Mouse (Mus musculus): ENCODE measurements around the gene Thumpd2.
A peak's percentile ranks its signal among the peaks of the same experiment; 100 is the strongest.

Thumpd2 gene

GRCm38 (mm10) chr17:81064979-81065311, at the start of gene Thumpd2:
TSS of gene Thumpd2 (minus strand) at chr17:81065082.
- DNase-seq (ENCODE audit: low spot score in 2 of 2), result peak; percentile 86 to 94

GRCm38 (mm10) chr17:81104237-81104636, 39.4 kb upstream of the Thumpd2 start:
- no peak for DNase-seq (ENCODE audit: low spot score in 2 of 2)

- DNase-seq (ENCODE audit: low spot score in 2 of 2), result no peak
Measured at GRCm38 (mm10) chr17:81102866-81103265, 38.0 kb upstream of the Thumpd2 start.

GRCm38 (mm10) chr17:81098444-81098843, 33.6 kb upstream of the Thumpd2 start:
- DNase-seq (ENCODE audit: low spot score in 2 of 2), result no peak

GRCm38 (mm10) chr17:81096490-81096889, 31.6 kb upstream of the Thumpd2 start:
- DNase-seq (ENCODE audit: low spot score in 2 of 2), result no peak

GRCm38 (mm10) chr17:81092794-81093193, 27.9 kb upstream of the Thumpd2 start:
- DNase-seq (ENCODE audit: low spot score in 2 of 2), result no peak

GRCm38 (mm10) chr17:81088866-81089265, 24.0 kb upstream of the Thumpd2 start:
- no peak for DNase-seq (ENCODE audit: low spot score in 2 of 2)

GRCm38 (mm10) chr17:81087735-81088134, 22.9 kb upstream of the Thumpd2 start:
- no peak for DNase-seq (ENCODE audit: low spot score in 2 of 2)

- no peak for DNase-seq (ENCODE audit: low spot score in 2 of 2)
Measured at GRCm38 (mm10) chr17:81064279-81064978, 453 bp downstream of the Thumpd2 start.

- no peak for DNase-seq (ENCODE audit: low spot score in 2 of 2)
Measured at GRCm38 (mm10) chr17:81063346-81063745, 1.5 kb downstream of the Thumpd2 start.

GRCm38 (mm10) chr17:81062349-81062871, 2.5 kb downstream of the Thumpd2 start:
- DNase-seq (ENCODE audit: low spot score in 2 of 2), result no peak

- DNase-seq (ENCODE audit: low spot score in 2 of 2), result no peak
Measured at GRCm38 (mm10) chr17:81056796-81057381, 8.0 kb downstream of the Thumpd2 start.

- no peak for DNase-seq (ENCODE audit: low spot score in 2 of 2)
Measured at GRCm38 (mm10) chr17:81056035-81056434, 8.8 kb downstream of the Thumpd2 start.

- DNase-seq (ENCODE audit: low spot score in 2 of 2), result no peak
Measured at GRCm38 (mm10) chr17:81055522-81055921, 9.4 kb downstream of the Thumpd2 start.

GRCm38 (mm10) chr17:81053274-81053673, 11.6 kb downstream of the Thumpd2 start:
- no peak for DNase-seq (ENCODE audit: low spot score in 2 of 2)

GRCm38 (mm10) chr17:81047930-81048564, 16.8 kb downstream of the Thumpd2 start:
- DNase-seq (ENCODE audit: low spot score in 2 of 2), result no peak

GRCm38 (mm10) chr17:81045525-81046150, 19.2 kb downstream of the Thumpd2 start:
- peak; percentile 44 to 70 for DNase-seq (ENCODE audit: low spot score in 2 of 2)

GRCm38 (mm10) chr17:81045115-81045514, 19.8 kb downstream of the Thumpd2 start:
- DNase-seq (ENCODE audit: low spot score in 2 of 2), result no peak

GRCm38 (mm10) chr17:81044356-81044755, 20.5 kb downstream of the Thumpd2 start:
- no peak for DNase-seq (ENCODE audit: low spot score in 2 of 2)

- no peak for DNase-seq (ENCODE audit: low spot score in 2 of 2)
Measured at GRCm38 (mm10) chr17:81041662-81042061, 23.2 kb downstream of the Thumpd2 start.

- no peak for DNase-seq (ENCODE audit: low spot score in 2 of 2)
Measured at GRCm38 (mm10) chr17:81038707-81039408, 26.0 kb downstream of the Thumpd2 start.

GRCm38 (mm10) chr17:81035354-81035753, 29.5 kb downstream of the Thumpd2 start:
- DNase-seq (ENCODE audit: low spot score in 2 of 2), result no peak
